Mouse (Mus musculus): ENCODE results near the gene Utp6.

- no peak for TF ChIP-seq CTCF (IDR thresholded peaks at IDR 0.05; ENCODE audit: low read depth, low read length)
- no peak for TF ChIP-seq POLR2A (IDR thresholded peaks at IDR 0.05; ENCODE audit: extremely low read depth, insufficient read depth, low read length)
Measured at GRCm38 (mm10) chr11:79991600-79991999, 29.4 kb upstream of the Utp6 start.

Data from liver, adult 2 months (tissue).